8 mouse cellular contexts compared by ENCODE assay signal in the genomic region with DNA sequence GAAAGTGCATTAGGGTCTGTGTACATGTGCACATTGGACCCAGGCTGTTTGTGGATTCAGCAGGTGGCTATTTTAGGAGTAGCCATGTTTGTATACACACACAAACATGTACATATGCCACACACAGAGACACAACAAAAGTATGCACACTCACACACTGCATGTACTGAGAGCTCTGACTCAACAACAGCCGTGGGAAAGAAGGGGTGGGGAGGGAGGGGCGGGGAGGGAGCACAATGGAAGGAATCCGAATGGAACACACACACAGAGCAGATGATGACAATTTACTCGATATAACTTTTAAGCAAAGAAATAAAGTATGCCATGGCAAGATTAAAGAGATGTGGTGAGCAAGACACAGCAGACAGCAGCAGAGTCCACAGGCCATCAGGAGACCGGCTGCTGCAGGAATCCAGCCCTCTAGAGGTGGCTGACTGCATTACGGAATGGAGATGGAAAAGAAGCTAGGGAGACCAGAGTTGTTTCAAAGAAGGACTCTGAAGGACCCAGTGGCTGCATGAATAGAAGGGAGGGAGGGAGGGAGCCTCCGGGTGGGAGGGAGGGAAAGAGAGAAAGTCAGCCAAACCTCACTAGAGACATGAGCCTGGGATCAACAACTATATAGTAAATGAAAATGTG.
DNase-seq lines count a peak whose midpoint lies in the region; ATAC-seq and TF ChIP-seq lines count a peak whose summit lies in the region.

No protein-coding gene starts in this region.

- WGBS in hindbrain, embryonic 10.5 days = 31% methylated on average over 7 of the region's 7 CpGs
- 49% methylated on average over 7 of the region's 7 CpGs for WGBS in liver, embryonic 14.5 days (ENCODE audit: insufficient replicate concordance)

- H3K4me2 ChIP-seq in liver, embryonic 14.5 days (ENCODE audit: low read depth) = no peak overlapping the region

- DNase-seq in cerebellum, adult 18-20 months = peak; percentile 46 to 51
- no peak for DNase-seq in cerebellum, adult 8-10 months
- DNase-seq in urinary bladder, postnatal 14 days (ENCODE audit: low spot score) = peak; percentile 46
- no peak for DNase-seq in urinary bladder, adult 2 months (ENCODE audit: low spot score)
- peak; percentile 59 for DNase-seq in hindbrain, embryonic 10.5 days (ENCODE audit: low spot score)
- no peak for DNase-seq in liver, embryonic 14.5 days (ENCODE audit: low read depth in 3 of 3, low spot score in 3 of 3)
- DNase-seq in retina, postnatal 7 days (ENCODE audit: low read depth, low spot score) = peak; percentile 32
- DNase-seq in layer of hippocampus, adult 18-20 months (ENCODE audit: low spot score in 2 of 2) = no peak

- no peak overlapping the region for H3K4me3 ChIP-seq in hindbrain, embryonic 10.5 days
- H3K4me3 ChIP-seq in liver, embryonic 14.5 days (ENCODE audit: insufficient read depth in 1 of 2, low read depth in 2 of 2, low read length in 2 of 2) = no peak overlapping the region

- H3K9ac ChIP-seq in liver, embryonic 14.5 days (replicated peaks) = no peak overlapping the region

- no peaks in the 10 kb centered on the region for H3K9me3 ChIP-seq in hindbrain, embryonic 10.5 days
- no peaks in the 10 kb centered on the region for H3K9me3 ChIP-seq in liver, embryonic 14.5 days (ENCODE audit: control insufficient read depth, low read length)

- no peak for TF ChIP-seq EP300 in liver, embryonic 14.5 days (IDR thresholded peaks at IDR 0.05; ENCODE audit: low read depth)

- ATAC-seq in liver, embryonic 14.5 days (ENCODE audit: insufficient read depth) = no peak

- H3K4me1 ChIP-seq in hindbrain, embryonic 10.5 days (replicated peaks) = peaks cover 12% of the 10 kb centered on the region; the same call in 1 of the 2 replicates
- H3K4me1 ChIP-seq in liver, embryonic 14.5 days (replicated peaks; ENCODE audit: control insufficient read depth in 2 of 2, insufficient read depth in 2 of 2, low read length in 1 of 2) = peaks cover 0 to 4% of the 10 kb centered on the region in 2 experiments; a peak in 1 of 4 replicates

- 0 out of 2 replicates have a peak overlapping the region, but pooled peaks have one; percentile 8 for H3K27ac ChIP-seq in hindbrain, embryonic 10.5 days
- no peak overlapping the region for H3K27ac ChIP-seq in liver, embryonic 14.5 days

- peak; percentile 61 for TF ChIP-seq CTCF in liver, embryonic 14.5 days (IDR thresholded peaks at IDR 0.05; ENCODE audit: low read depth)

- H3K27me3 ChIP-seq in hindbrain, embryonic 10.5 days (ENCODE audit: insufficient read depth, poor library complexity, severe bottlenecking) = no peaks in the 10 kb centered on the region
- no peaks in the 10 kb centered on the region for H3K27me3 ChIP-seq in liver, embryonic 14.5 days (ENCODE audit: control insufficient read depth, insufficient read depth, low read length)

- no peaks in the 10 kb centered on the region for H3K36me3 ChIP-seq in hindbrain, embryonic 10.5 days
- H3K36me3 ChIP-seq in liver, embryonic 14.5 days (replicated peaks; ENCODE audit: control insufficient read depth, insufficient read depth, low read depth) = no peaks in the 10 kb centered on the region

Comparison
In these comparisons a context has a peak if more than half of its experiments do, and no peak if none do; other contexts are left out.
1. DNase-seq: peak in cerebellum, adult 18-20 months (2 of 2), urinary bladder, postnatal 14 days (single experiment), hindbrain, embryonic 10.5 days (single experiment) and retina, postnatal 7 days (single experiment); none in cerebellum, adult 8-10 months (single experiment), urinary bladder, adult 2 months (single experiment), liver, embryonic 14.5 days (0 of 3) and layer of hippocampus, adult 18-20 months (0 of 2).